Mouse (Mus musculus) C2C12 (cell line): Measurements from ENCODE around the gene Phactr3. TPM values are rescaled to one million over a fixed set of nuclear protein-coding genes. Genes with fewer than 3 reads are reported as not detected.

ENCODE experiments used
- H3K27me3 ChIP-seq: one replicate; pipeline ENCODE4 v1.6.1; 2011; ENCODE audit not compliant: control insufficient read depth, insufficient read depth, insufficient read length
- H3K36me3 ChIP-seq: one replicate; pipeline ENCODE4 v1.6.1; 2011; ENCODE audit not compliant: control insufficient read depth, insufficient read depth
- H3K4me3 ChIP-seq: one replicate; pipeline ENCODE4 v1.5.1; 2011; ENCODE audit warnings: mild to moderate bottlenecking, control low read depth; ENCODE audit not compliant: poor library complexity, insufficient read depth, severe bottlenecking
- H3K79me2 ChIP-seq: one replicate; pipeline ENCODE4 v1.6.1; 2011; ENCODE audit not compliant: control insufficient read depth, insufficient read depth
- H3K79me3 ChIP-seq: one replicate; pipeline ENCODE4 v1.6.1; 2011; ENCODE audit warnings: low read depth, control low read depth
- H3ac ChIP-seq: one replicate; pipeline ENCODE3; 2011; ENCODE audit warnings: low read depth; ENCODE audit not compliant: control insufficient read depth, insufficient read length
- CEBPB ChIP-seq: IDR thresholded peaks from one replicate; pipeline ENCODE4 v1.6.1; 2011; ENCODE audit warnings: low read depth, mild to moderate bottlenecking, control low read depth, moderate library complexity
- CTCF ChIP-seq: IDR thresholded peaks from one replicate; pipeline ENCODE4 v1.5.1; 2011; ENCODE audit not compliant: control insufficient read depth, insufficient read depth, insufficient read length
- FOSL1 ChIP-seq: IDR thresholded peaks from one replicate; pipeline ENCODE4 v1.8.0; 2011; ENCODE audit warnings: mild to moderate bottlenecking, low read length; ENCODE audit not compliant: poor library complexity, insufficient read depth, severe bottlenecking
- MAX ChIP-seq: IDR thresholded peaks from one replicate; pipeline ENCODE4 v1.6.1; 2011; ENCODE audit warnings: mild to moderate bottlenecking, control low read depth
- MYOD1 ChIP-seq: IDR thresholded peaks from one replicate; pipeline ENCODE4 v1.6.1; 2011; ENCODE audit warnings: low read depth; ENCODE audit not compliant: control insufficient read depth, insufficient read length
- MYOG ChIP-seq: IDR thresholded peaks from one replicate; pipeline ENCODE4 v1.6.1; 2011; ENCODE audit not compliant: control insufficient read depth, insufficient read length; ENCODE audit errors: extremely low read depth
- USF1 ChIP-seq: IDR thresholded peaks from one replicate; pipeline ENCODE4 v1.6.1; 2011; ENCODE audit warnings: low read depth, mild to moderate bottlenecking, control low read depth, moderate library complexity
- polyA plus RNA-seq: library from polyadenylated mRNA; unstranded; fragments of >200 nt; fragmentation: generic; extraction: Trizol; gene quantifications from one replicate; pipeline ENCODE4 v1.2.1, GENCODE M21; 2012; ENCODE audit warnings: missing spikeins

Phactr3 gene
- polyA plus RNA-seq, 1 experiment, result not detected

DNA sequence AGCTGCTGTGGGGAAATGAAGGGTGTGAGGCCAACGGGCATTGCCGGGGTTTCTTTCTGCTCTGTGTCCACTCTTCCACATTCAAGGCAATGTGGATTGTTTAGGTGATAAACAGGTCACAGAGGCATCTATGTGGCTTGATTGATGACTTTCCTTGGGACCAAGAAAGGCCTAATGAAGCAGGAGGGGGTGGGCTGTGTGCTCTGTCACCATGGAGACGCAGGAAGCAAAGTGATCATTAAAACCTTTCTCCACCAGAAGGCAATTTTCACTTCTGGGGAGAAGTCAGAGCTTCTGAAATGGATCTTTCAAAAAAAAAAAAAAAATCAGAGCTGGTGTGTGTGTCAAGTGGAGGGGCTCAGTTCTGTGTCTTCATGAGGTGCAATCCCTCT, 24.2 kb downstream of the Phactr3 start:
- H3K36me3 ChIP-seq, result no peaks in the 10 kb centered on the region
- H3K27me3 ChIP-seq, result no peaks in the 10 kb centered on the region
- no peaks in the 10 kb centered on the region for H3K79me2 ChIP-seq
- no peak overlapping the region for H3K4me3 ChIP-seq
- no peak overlapping the region for H3ac ChIP-seq
- H3K79me3 ChIP-seq, result no peaks in the 10 kb centered on the region
- TF ChIP-seq CTCF (no peak), CEBPB (no peak), MYOG (no peak), USF1 (no peak), MYOD1 (no peak), FOSL1 (no peak), MAX (no peak)

GRCm38 (mm10) chr2:178143898-178144297, 25.1 kb downstream of the Phactr3 start:
- no peak overlapping the region for H3K4me3 ChIP-seq
- H3K79me2 ChIP-seq, result no peaks in the 10 kb centered on the region
- no peak overlapping the region for H3ac ChIP-seq
- no peaks in the 10 kb centered on the region for H3K27me3 ChIP-seq
- H3K36me3 ChIP-seq, result no peaks in the 10 kb centered on the region
- H3K79me3 ChIP-seq, result no peaks in the 10 kb centered on the region
- TF ChIP-seq FOSL1, result no peak
- TF ChIP-seq CTCF, result no peak
- TF ChIP-seq MAX, result no peak
- no peak for TF ChIP-seq MYOG
- no peak for TF ChIP-seq MYOD1
- TF ChIP-seq CEBPB, result no peak

- Histone ChIP-seq H3K36me3 (no peaks in the 10 kb centered on the region), H3K27me3 (no peaks in the 10 kb centered on the region), H3ac (no peak overlapping the region), H3K4me3 (no peak overlapping the region), H3K79me3 (no peaks in the 10 kb centered on the region), H3K79me2 (no peaks in the 10 kb centered on the region)
- TF ChIP-seq CEBPB, result no peak
- TF ChIP-seq MAX, result no peak
- no peak for TF ChIP-seq MYOD1
- TF ChIP-seq FOSL1, result no peak
- TF ChIP-seq CTCF, result no peak
- TF ChIP-seq USF1, result no peak
- TF ChIP-seq MYOG, result no peak
Observed at GRCm38 (mm10) chr2:178149312-178149711, 30.5 kb downstream of the Phactr3 start.

- H3K27me3 ChIP-seq, result no peaks in the 10 kb centered on the region
- H3K79me2 ChIP-seq, result no peaks in the 10 kb centered on the region
- no peak overlapping the region for H3K4me3 ChIP-seq
- no peaks in the 10 kb centered on the region for H3K79me3 ChIP-seq
- TF ChIP-seq MAX (no peak), CEBPB (no peak), MYOD1 (no peak), CTCF (no peak), FOSL1 (no peak), MYOG (no peak), USF1 (no peak)
- no peak overlapping the region for H3ac ChIP-seq
- no peaks in the 10 kb centered on the region for H3K36me3 ChIP-seq
Observed at GRCm38 (mm10) chr2:178150697-178151096, 31.9 kb downstream of the Phactr3 start.

- Histone ChIP-seq H3K27me3 (no peaks in the 10 kb centered on the region), H3K79me3 (no peaks in the 10 kb centered on the region), H3K79me2 (no peaks in the 10 kb centered on the region), H3ac (no peak overlapping the region), H3K36me3 (no peaks in the 10 kb centered on the region), H3K4me3 (no peak overlapping the region)
- no peak for TF ChIP-seq MAX
Observed at GRCm38 (mm10) chr2:178153601-178154000, 34.8 kb downstream of the Phactr3 start.

GRCm38 (mm10) chr2:178154129-178154528, 35.4 kb downstream of the Phactr3 start:
- Histone ChIP-seq H3K79me2 (no peaks in the 10 kb centered on the region), H3K79me3 (no peaks in the 10 kb centered on the region), H3ac (no peak overlapping the region), H3K27me3 (no peaks in the 10 kb centered on the region), H3K36me3 (no peaks in the 10 kb centered on the region), H3K4me3 (no peak overlapping the region)
- TF ChIP-seq MYOG (no peak), MAX (no peak), CTCF (no peak), FOSL1 (no peak), CEBPB (no peak), USF1 (no peak), MYOD1 (no peak)
